Mouse (Mus musculus): ENCODE measurements around the gene Prkn.

GRCm38 (mm10) chr17:11737905-11738304 lies 897.7 kb downstream of the Prkn start:
- TF ChIP-seq CTCF (IDR thresholded peaks at IDR 0.05; ENCODE audit: extremely low read depth, insufficient read depth, low read length) (no peak), POLR2A (IDR thresholded peaks at IDR 0.05; ENCODE audit: extremely low read depth, insufficient read depth, low read length) (no peak)
